Mouse (Mus musculus) layer of hippocampus, postnatal 36 days (tissue): ENCODE results near the gene Rassf1. TPM values are rescaled to one million over a fixed set of nuclear protein-coding genes. Genes with fewer than 3 reads are reported as not detected.
A peak's percentile ranks its signal among the peaks of the same experiment; 100 is the strongest.

Experiments
- DNase-seq, 2 experiments: peaks; one replicate each; pipeline ENCODE4 v3.0.0; 2022
- total RNA-seq, 2 experiments: library from RNA; stranded (reverse); gene quantifications; 2 replicates each; pipeline ENCODE4 v1.2.3; 2021

Rassf1 gene
- total RNA-seq, 2 experiments from 2014 or later = 15.8 TPM

DNA sequence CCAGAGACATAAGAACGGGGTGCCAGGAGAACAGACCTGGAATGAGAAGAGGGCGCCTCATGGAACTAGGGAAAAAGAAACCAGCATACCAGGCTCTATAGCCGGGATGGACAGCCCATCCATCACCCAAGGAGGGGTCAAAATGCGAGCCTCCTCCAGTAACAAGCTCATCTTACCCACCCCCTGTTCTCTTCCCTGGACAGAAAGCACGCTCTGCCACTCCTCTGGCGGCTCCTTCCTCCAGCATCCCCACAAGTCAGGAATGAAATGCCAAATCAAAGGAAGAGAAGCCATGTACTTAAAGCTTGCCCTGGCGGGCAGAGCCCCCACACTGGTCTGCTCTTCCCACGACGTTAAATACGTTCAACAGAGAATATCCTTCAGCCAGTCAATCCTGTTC is 10.3 kb upstream of the Rassf1 start:
- DNase-seq = no peak

- DNase-seq = peak; percentile 95 to 96
Measured at GRCm38 (mm10) chr9:107541474-107542351, 9.6 kb upstream of the Rassf1 start, which contains the start of the genes Cyb561d2 and Nprl2. Gene Cyb561d2 (minus strand): TSS chr9:107542193. Gene Nprl2 (plus strand): TSS chr9:107542226.

DNA sequence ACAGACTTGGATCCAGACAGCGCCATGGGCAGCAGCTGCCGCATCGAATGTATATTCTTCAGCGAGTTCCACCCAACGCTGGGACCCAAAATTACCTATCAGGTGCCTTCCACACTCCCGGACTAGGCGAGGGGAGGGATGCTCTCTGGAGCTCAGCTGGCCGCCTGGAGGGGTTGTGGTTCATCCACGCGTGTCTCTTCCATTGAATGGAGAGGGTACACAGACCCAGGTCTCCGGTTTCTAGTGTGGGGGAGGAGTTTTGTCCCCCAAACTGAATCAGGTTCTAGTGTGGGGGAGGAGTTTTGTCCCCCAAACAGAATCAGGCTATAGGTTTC is 9.0 kb upstream of the Rassf1 start:
- no peak for DNase-seq

GRCm38 (mm10) chr9:107542721-107543120 is 8.6 kb upstream of the Rassf1 start:
- DNase-seq = no peak

GRCm38 (mm10) chr9:107543299-107543698 is 8.1 kb upstream of the Rassf1 start:
- no peak for DNase-seq

GRCm38 (mm10) chr9:107544196-107544700 is 7.1 kb upstream of the Rassf1 start:
- no peak for DNase-seq

GRCm38 (mm10) chr9:107544729-107545128 is 6.6 kb upstream of the Rassf1 start:
- no peak for DNase-seq

GRCm38 (mm10) chr9:107545199-107545598 is 6.2 kb upstream of the Rassf1 start:
- DNase-seq = no peak

DNA sequence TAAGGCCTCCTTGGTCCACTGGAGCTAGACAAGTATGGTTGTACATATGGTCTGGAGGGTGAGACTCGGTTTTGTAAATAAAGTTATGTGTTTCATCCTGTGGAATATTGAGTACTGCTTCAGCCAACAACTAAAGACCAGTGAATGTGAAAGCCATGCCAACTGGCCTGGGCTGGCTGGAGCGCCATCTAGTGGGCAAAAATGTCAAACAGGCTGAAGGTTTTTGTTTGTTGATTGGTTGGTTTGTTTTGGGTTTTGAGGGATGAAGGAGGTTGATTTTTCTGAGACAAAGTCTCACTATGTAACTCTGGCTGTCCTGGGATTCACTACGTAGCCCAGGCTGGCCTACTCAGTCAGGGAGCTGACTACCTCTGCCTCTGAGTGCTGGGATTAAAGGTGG is 5.8 kb upstream of the Rassf1 start:
- DNase-seq = peak; percentile 58 to 61

GRCm38 (mm10) chr9:107547026-107547425 is 4.3 kb upstream of the Rassf1 start, which contains the start of gene Zmynd10:
Gene Zmynd10 (plus strand): TSS chr9:107547298.
- peak; percentile 84 to 85 for DNase-seq

DNA sequence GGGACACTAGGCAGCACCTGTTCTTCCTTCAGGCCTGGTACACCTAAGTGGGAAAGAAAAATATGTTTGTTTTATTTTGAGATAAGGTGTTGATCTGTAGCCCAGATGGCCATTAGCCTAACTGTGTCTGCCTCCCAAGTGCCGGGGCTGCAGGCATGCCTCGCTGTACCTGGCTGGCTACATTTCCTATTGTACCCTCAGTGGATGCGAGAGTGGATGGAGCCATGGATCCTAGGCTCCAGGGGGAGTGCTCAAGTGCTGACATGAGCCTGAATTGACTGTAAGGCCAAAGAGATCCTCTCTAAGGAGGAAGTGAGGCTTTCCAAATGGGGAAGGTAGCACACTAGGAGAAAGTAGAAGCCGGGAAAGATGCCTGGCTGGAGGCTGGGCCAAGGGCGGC is 3.4 kb upstream of the Rassf1 start:
- no peak for DNase-seq

DNA sequence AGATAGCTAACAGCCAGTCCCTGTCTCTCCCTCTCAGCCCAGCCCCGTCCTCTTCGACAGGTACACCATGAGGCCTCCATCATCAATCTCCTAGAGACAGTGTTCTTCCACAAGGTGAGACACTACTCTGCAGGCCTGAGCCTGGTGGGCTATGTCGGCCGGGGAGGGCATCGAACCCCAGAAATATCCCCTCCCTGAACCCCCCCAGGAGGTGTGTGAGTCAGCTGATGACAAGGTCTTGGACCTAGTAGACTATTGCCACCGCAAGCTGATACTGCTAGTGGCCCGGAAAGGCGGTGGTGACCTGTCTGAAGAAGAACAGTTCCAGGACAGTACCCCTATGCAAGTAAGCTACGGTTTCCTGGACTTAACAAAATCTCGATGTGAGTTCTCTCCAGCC is 2.5 kb upstream of the Rassf1 start:
- DNase-seq = no peak

DNA sequence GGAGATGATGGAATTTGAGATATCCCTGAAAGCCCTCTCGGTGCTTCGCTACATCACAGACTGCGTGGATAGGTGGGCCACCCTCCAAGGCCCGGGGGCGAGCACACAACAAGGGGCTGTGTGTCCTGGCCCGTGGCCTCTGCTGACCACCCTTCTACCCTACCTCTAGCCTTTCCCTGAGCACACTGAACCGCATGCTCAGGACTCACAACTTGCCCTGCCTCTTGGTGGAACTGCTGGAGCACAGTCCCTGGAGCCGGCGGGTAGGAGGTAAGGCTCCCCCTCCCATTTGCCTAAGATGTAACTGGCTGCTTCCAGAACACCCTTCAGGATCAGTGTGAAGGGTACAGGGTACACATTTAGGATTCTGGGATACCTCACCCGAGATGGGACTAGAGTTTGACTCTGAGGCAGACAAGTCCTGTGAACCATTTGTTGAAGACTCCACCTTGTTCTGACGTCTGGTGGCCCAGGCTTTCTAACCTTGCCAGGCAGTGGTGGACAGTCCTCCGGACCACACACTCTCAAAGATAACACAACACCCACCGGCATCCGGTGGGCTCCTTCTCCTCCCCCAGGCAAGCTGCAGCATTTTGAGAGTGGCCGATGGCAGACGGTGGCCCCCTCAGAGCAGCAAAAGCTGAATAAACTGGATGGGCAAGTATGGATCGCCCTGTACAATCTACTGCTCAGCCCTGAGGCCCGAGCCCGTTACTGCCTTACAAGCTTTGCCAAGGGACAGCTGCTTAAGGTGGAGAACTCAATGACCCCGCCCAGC is 1.9 kb upstream of the Rassf1 start:
- DNase-seq = no peak

GRCm38 (mm10) chr9:107550491-107551116 is 751 bp upstream of the Rassf1 start:
- no peak for DNase-seq

- no peak for DNase-seq
Measured at GRCm38 (mm10) chr9:107551890-107552355, 568 bp downstream of the Rassf1 start.

DNA sequence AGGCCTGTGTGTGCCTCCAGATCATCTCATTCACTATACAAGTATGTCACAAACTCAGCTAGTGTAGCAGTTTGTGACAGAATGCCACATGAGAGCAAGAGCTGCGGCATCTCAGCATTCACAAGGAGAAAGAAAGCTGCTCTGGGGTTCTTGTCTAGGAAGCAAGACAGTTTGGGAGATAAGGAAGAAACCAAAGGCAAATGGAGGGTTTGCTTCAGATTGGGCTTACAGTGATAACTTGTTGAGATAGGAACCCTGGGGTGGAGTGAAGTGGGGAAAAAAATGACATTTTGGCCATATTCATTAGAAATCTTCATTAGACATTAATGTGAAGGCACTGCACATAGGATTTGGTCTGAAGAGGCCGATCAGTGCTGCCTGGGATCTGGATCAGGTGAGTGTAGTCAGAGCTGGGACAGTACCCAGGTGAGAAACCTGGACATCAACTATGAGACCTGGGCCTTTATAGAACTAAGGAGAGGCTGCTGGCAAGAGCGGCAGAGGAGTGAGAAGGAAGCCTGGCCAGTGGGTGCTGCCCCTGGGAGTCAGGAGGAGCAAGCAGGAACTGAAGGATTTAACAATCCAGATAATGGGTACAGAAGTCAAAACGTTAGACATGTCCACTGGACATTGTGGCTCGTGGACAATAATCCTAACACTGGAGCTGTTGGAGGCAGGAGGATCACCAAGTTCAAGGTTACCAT is 1.5 kb downstream of the Rassf1 start:
- no peak for DNase-seq

- DNase-seq = no peak
Measured at GRCm38 (mm10) chr9:107553541-107554318, 2.4 kb downstream of the Rassf1 start.

- peak; percentile 91 for DNase-seq
Measured at GRCm38 (mm10) chr9:107554319-107554825, 3.0 kb downstream of the Rassf1 start.

GRCm38 (mm10) chr9:107555031-107555457 is 3.7 kb downstream of the Rassf1 start:
- no peak for DNase-seq

DNA sequence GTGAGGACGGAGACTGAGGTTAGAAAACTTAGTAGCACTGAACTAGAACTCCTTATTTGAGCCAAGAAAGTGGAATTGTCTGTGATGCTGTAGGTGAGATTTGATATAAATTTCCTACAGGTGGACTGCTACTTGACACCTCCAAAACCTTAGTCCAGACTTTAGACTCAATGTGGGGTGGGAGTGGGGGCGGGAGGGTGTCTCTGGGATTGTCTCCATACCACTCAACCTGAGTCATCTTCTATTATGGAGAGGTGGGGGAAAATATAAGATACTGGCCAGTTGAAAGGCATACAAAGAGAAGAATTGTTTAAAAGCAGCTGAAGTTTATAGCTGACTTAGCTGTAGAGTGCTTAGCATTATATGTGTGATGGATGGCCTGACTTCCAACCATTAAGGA is 4.3 kb downstream of the Rassf1 start:
- DNase-seq = no peak

- DNase-seq = no peak
Measured at GRCm38 (mm10) chr9:107556346-107556745, 5.0 kb downstream of the Rassf1 start.
